Mouse (Mus musculus) olfactory bulb, adult 2 months (tissue): ENCODE measurements around the gene Htr2a.

Experiments
- CTCF ChIP-seq: fragments of 200-500 bp; IDR thresholded peaks from 2 replicates; pipeline ENCODE4 v1.5.1; 2012; ENCODE audit warnings: low read depth, mild to moderate bottlenecking, low read length, moderate library complexity; ENCODE audit not compliant: insufficient read depth
- POLR2A ChIP-seq: fragments of 200-500 bp; IDR thresholded peaks from 2 replicates; pipeline ENCODE4 v1.6.1; 2012; ENCODE audit warnings: mild to moderate bottlenecking, low read depth, low read length, moderate library complexity; ENCODE audit not compliant: insufficient read depth

GRCm38 (mm10) chr14:74672137-74673019 lies 31.7 kb downstream of the Htr2a start:
- no peak for TF ChIP-seq POLR2A
- no peak for TF ChIP-seq CTCF
